Mouse (Mus musculus) limb, embryonic 10.5 days (tissue): ENCODE measurements around the gene Tssc4. TPM values are rescaled to one million over a fixed set of nuclear protein-coding genes. Genes with fewer than 3 reads are reported as not detected.

Experiments used
- DNase-seq: peaks from one replicate; pipeline ENCODE4 v3.0.0-alpha.2; 2017; ENCODE audit warnings: low spot score
- H3K27ac ChIP-seq: fragments of 300-500 bp; sonication (generic); 2 replicates; pipeline ENCODE4 v1.5.1; 2016; ENCODE audit warnings: mild to moderate bottlenecking
- H3K27me3 ChIP-seq: fragments of 300-500 bp; sonication (generic); 2 replicates; pipeline ENCODE4 v1.6.1; 2016; ENCODE audit warnings: low read depth, mild to moderate bottlenecking; ENCODE audit not compliant: poor library complexity, severe bottlenecking
- H3K36me3 ChIP-seq: fragments of 300-500 bp; sonication (generic); 2 replicates; pipeline ENCODE4 v1.6.1; 2016; ENCODE audit warnings: mild to moderate bottlenecking, moderate library complexity
- H3K4me1 ChIP-seq: fragments of 300-500 bp; sonication (generic); 2 replicates; pipeline ENCODE4 v1.6.1; 2016
- H3K4me3 ChIP-seq: fragments of 300-500 bp; sonication (generic); 2 replicates; pipeline ENCODE4 v1.5.1; 2016; ENCODE audit warnings: mild to moderate bottlenecking, moderate library complexity
- H3K9me3 ChIP-seq: fragments of 300-500 bp; sonication (generic); replicated peaks from 2 replicates; pipeline ENCODE4 v1.6.1; 2016; ENCODE audit warnings: mild to moderate bottlenecking
- WGBS: fragments of 180-500 bp; shearing (Covaris S2); methylation state at CpG from one replicate; pipeline ENCODE4 v1.1.7; 2016; 5-methylcytosine and 5-hydroxymethylcytosine counted together
- polyA plus RNA-seq: library from polyadenylated mRNA; unstranded; fragments of >200 nt; fragmentation: Nextera tagmentation; extraction: Ambion mirVana; gene quantifications from 2 replicates; pipeline ENCODE4 v1.2.1, GENCODE M21; 2016

Gene Tssc4
- polyA plus RNA-seq, 1 experiment from 2014 or later, result 157 TPM

GRCm38 (mm10) chr7:143064226-143064625, 4.8 kb upstream of the Tssc4 start:
- H3K27ac ChIP-seq, result no peak overlapping the region
- peaks cover 16% of the 10 kb centered on the region for H3K4me1 ChIP-seq
- no peak overlapping the region for H3K4me3 ChIP-seq
- peaks cover 93% of the 10 kb centered on the region for H3K36me3 ChIP-seq
- DNase-seq, result no peak
- WGBS, result 88% methylated on average over 6 of the region's 6 CpGs
- H3K27me3 ChIP-seq, result no peaks in the 10 kb centered on the region
- H3K9me3 ChIP-seq, result no peaks in the 10 kb centered on the region

- no peak overlapping the region for H3K27ac ChIP-seq
- peaks cover 23% of the 10 kb centered on the region for H3K4me1 ChIP-seq
- no peaks in the 10 kb centered on the region for H3K9me3 ChIP-seq
- DNase-seq, result no peak
- peaks cover 86% of the 10 kb centered on the region for H3K36me3 ChIP-seq
- H3K27me3 ChIP-seq, result no peaks in the 10 kb centered on the region
- no peak overlapping the region for H3K4me3 ChIP-seq
- WGBS, result 90% methylated on average over 2 of the region's 2 CpGs
Measured at GRCm38 (mm10) chr7:143065692-143066091, 3.4 kb upstream of the Tssc4 start.

- Histone ChIP-seq H3K36me3 (peaks cover 86% of the 10 kb centered on the region), H3K4me3 (0 out of 2 replicates have a peak overlapping the region, but pooled peaks have one; percentile 87), H3K27ac (no peak overlapping the region), H3K27me3 (no peaks in the 10 kb centered on the region), H3K4me1 (peaks cover 30% of the 10 kb centered on the region), H3K9me3 (no peaks in the 10 kb centered on the region)
- DNase-seq, result no peak
- WGBS, result 78% methylated on average over 2 of the region's 2 CpGs
Measured at GRCm38 (mm10) chr7:143067469-143067868, 1.6 kb upstream of the Tssc4 start.

- H3K36me3 ChIP-seq, result peaks cover 83% of the 10 kb centered on the region
- WGBS, result 89% methylated on average over 3 of the region's 3 CpGs
- DNase-seq, result no peak
- H3K27ac ChIP-seq, result peak overlapping the region; percentile 91
- H3K4me3 ChIP-seq, result peak overlapping the region; percentile 87; the same call in 1 of the 2 replicates
- no peaks in the 10 kb centered on the region for H3K27me3 ChIP-seq
- H3K4me1 ChIP-seq, result peaks cover 30% of the 10 kb centered on the region
- no peaks in the 10 kb centered on the region for H3K9me3 ChIP-seq
Measured at GRCm38 (mm10) chr7:143067897-143068296, 1.2 kb upstream of the Tssc4 start.

- H3K9me3 ChIP-seq, result no peaks in the 10 kb centered on the region
- H3K36me3 ChIP-seq, result peaks cover 78% of the 10 kb centered on the region
- 51% methylated on average over 13 of the region's 13 CpGs for WGBS
- peaks cover 30% of the 10 kb centered on the region for H3K4me1 ChIP-seq
- no peaks in the 10 kb centered on the region for H3K27me3 ChIP-seq
- H3K27ac ChIP-seq, result peak overlapping the region; percentile 91
- peak overlapping the region; percentile 87 for H3K4me3 ChIP-seq
- peak; percentile 48 for DNase-seq
Measured at GRCm38 (mm10) chr7:143068316-143068881, 650 bp upstream of the Tssc4 start.

GRCm38 (mm10) chr7:143069751-143070400, 827 bp downstream of the Tssc4 start:
- Histone ChIP-seq H3K36me3 (peaks cover 63% of the 10 kb centered on the region), H3K27ac (peak overlapping the region; percentile 91), H3K4me3 (peak overlapping the region; percentile 87), H3K9me3 (no peaks in the 10 kb centered on the region), H3K27me3 (no peaks in the 10 kb centered on the region), H3K4me1 (peaks cover 30% of the 10 kb centered on the region)
- 13% methylated on average over 30 of the region's 30 CpGs for WGBS
- DNase-seq, result peak; percentile 41

- Histone ChIP-seq H3K27me3 (no peaks in the 10 kb centered on the region), H3K4me3 (peak overlapping the region; percentile 87), H3K27ac (peak overlapping the region; percentile 91), H3K36me3 (peaks cover 56% of the 10 kb centered on the region), H3K4me1 (peaks cover 30% of the 10 kb centered on the region), H3K9me3 (no peaks in the 10 kb centered on the region)
- no peak for DNase-seq
- 91% methylated on average over 10 of the region's 10 CpGs for WGBS
Measured at GRCm38 (mm10) chr7:143070506-143071070, 1.5 kb downstream of the Tssc4 start.

GRCm38 (mm10) chr7:143072605-143073004, 3.6 kb downstream of the Tssc4 start:
- 82% methylated on average over 5 of the region's 5 CpGs for WGBS
- Histone ChIP-seq H3K4me3 (no peak overlapping the region), H3K4me1 (peaks cover 28% of the 10 kb centered on the region), H3K36me3 (peaks cover 36% of the 10 kb centered on the region), H3K27ac (no peak overlapping the region), H3K27me3 (no peaks in the 10 kb centered on the region), H3K9me3 (no peaks in the 10 kb centered on the region)
- no peak for DNase-seq

- peaks cover 23% of the 10 kb centered on the region for H3K4me1 ChIP-seq
- H3K36me3 ChIP-seq, result peaks cover 31% of the 10 kb centered on the region
- no peak overlapping the region for H3K4me3 ChIP-seq
- no peak overlapping the region for H3K27ac ChIP-seq
- no peaks in the 10 kb centered on the region for H3K27me3 ChIP-seq
- peak; percentile 55 for DNase-seq
- WGBS, result 70% methylated on average over 1 of the region's 1 CpGs
- H3K9me3 ChIP-seq, result no peaks in the 10 kb centered on the region
Measured at GRCm38 (mm10) chr7:143073086-143073485, 4.0 kb downstream of the Tssc4 start.

GRCm38 (mm10) chr7:143075394-143075793, 6.3 kb downstream of the Tssc4 start:
- H3K4me3 ChIP-seq, result no peak overlapping the region
- DNase-seq, result no peak
- H3K4me1 ChIP-seq, result peaks cover 10% of the 10 kb centered on the region
- 77% methylated on average over 5 of the region's 5 CpGs for WGBS
- no peaks in the 10 kb centered on the region for H3K27me3 ChIP-seq
- no peak overlapping the region for H3K27ac ChIP-seq
- H3K9me3 ChIP-seq, result no peaks in the 10 kb centered on the region
- H3K36me3 ChIP-seq, result peaks cover 21% of the 10 kb centered on the region

GRCm38 (mm10) chr7:143077351-143077750, 8.3 kb downstream of the Tssc4 start:
- no peak for DNase-seq
- WGBS, result 68% methylated on average over 2 of the region's 2 CpGs
- H3K4me1 ChIP-seq, result peaks cover 5% of the 10 kb centered on the region
- peaks cover 3% of the 10 kb centered on the region; the same call in 1 of the 2 replicates for H3K36me3 ChIP-seq
- H3K27me3 ChIP-seq, result no peaks in the 10 kb centered on the region
- no peaks in the 10 kb centered on the region for H3K9me3 ChIP-seq
- H3K4me3 ChIP-seq, result no peak overlapping the region
- no peak overlapping the region for H3K27ac ChIP-seq

GRCm38 (mm10) chr7:143082024-143082423, 13.0 kb downstream of the Tssc4 start:
- no peak overlapping the region for H3K27ac ChIP-seq
- no peaks in the 10 kb centered on the region for H3K9me3 ChIP-seq
- 76% methylated on average over 6 of the region's 6 CpGs for WGBS
- no peak for DNase-seq
- H3K4me3 ChIP-seq, result no peak overlapping the region
- H3K27me3 ChIP-seq, result no peaks in the 10 kb centered on the region
- H3K36me3 ChIP-seq, result no peaks in the 10 kb centered on the region
- H3K4me1 ChIP-seq, result peaks cover 18% of the 10 kb centered on the region

- no peak overlapping the region for H3K27ac ChIP-seq
- no peak for DNase-seq
- WGBS, result 84% methylated on average over 2 of the region's 2 CpGs
Measured at GRCm38 (mm10) chr7:143083708-143084107, 14.7 kb downstream of the Tssc4 start.

More at GRCm38 (mm10) chr7:143083708-143084107, 14.7 kb downstream of the Tssc4 start:
- Histone ChIP-seq H3K27me3 (no peaks in the 10 kb centered on the region), H3K9me3 (no peaks in the 10 kb centered on the region), H3K4me3 (no peak overlapping the region), H3K4me1 (peaks cover 25% of the 10 kb centered on the region), H3K36me3 (no peaks in the 10 kb centered on the region)
